Mouse (Mus musculus): ENCODE results near the gene Fam102b.

Fam102b gene

GRCm38 (mm10) chr3:109010489-109011260 lies 16.7 kb downstream of the Fam102b start:
- DNase-seq (ENCODE audit: low spot score in 2 of 2) = peak; percentile 30 to 60

- no peak for DNase-seq (ENCODE audit: low spot score in 2 of 2)
These were observed 19.2 kb downstream of the Fam102b start for GRCm38 (mm10) chr3:109008180-109008579.

- DNase-seq (ENCODE audit: low spot score in 2 of 2) = no peak
These were observed 21.6 kb downstream of the Fam102b start for GRCm38 (mm10) chr3:109005777-109006176.

- no peak for DNase-seq (ENCODE audit: low spot score in 2 of 2)
These were observed 28.2 kb downstream of the Fam102b start for GRCm38 (mm10) chr3:108999173-108999572.

GRCm38 (mm10) chr3:108997762-108998161 lies 29.6 kb downstream of the Fam102b start:
- no peak for DNase-seq (ENCODE audit: low spot score in 2 of 2)

- no peak for DNase-seq (ENCODE audit: low spot score in 2 of 2)
These were observed 30.1 kb downstream of the Fam102b start for GRCm38 (mm10) chr3:108997284-108997683.

GRCm38 (mm10) chr3:108995379-108995778 lies 32.0 kb downstream of the Fam102b start:
- no peak for DNase-seq (ENCODE audit: low spot score in 2 of 2)

GRCm38 (mm10) chr3:108994477-108994876 lies 32.9 kb downstream of the Fam102b start:
- DNase-seq (ENCODE audit: low spot score in 2 of 2) = no peak

- peak in 1 of 2 experiments; percentile 51 for DNase-seq (ENCODE audit: low spot score in 2 of 2)
These were observed 37.3 kb downstream of the Fam102b start for GRCm38 (mm10) chr3:108989971-108990548.

GRCm38 (mm10) chr3:108987009-108987659 lies 40.3 kb downstream of the Fam102b start:
- DNase-seq (ENCODE audit: low spot score in 2 of 2) = no peak

- DNase-seq (ENCODE audit: low spot score in 2 of 2) = no peak
These were observed 40.9 kb downstream of the Fam102b start for GRCm38 (mm10) chr3:108986534-108986933.

- no peak for DNase-seq (ENCODE audit: low spot score in 2 of 2)
These were observed 43.4 kb downstream of the Fam102b start for GRCm38 (mm10) chr3:108983989-108984388.

GRCm38 (mm10) chr3:108981946-108982345 lies 45.5 kb downstream of the Fam102b start:
- DNase-seq (ENCODE audit: low spot score in 2 of 2) = no peak

- no peak for DNase-seq (ENCODE audit: low spot score in 2 of 2)
These were observed 49.9 kb downstream of the Fam102b start for GRCm38 (mm10) chr3:108977340-108978030.

GRCm38 (mm10) chr3:108974920-108975485 lies 52.4 kb downstream of the Fam102b start:
- DNase-seq (ENCODE audit: low spot score in 2 of 2) = no peak

- DNase-seq (ENCODE audit: low spot score in 2 of 2) = no peak
These were observed 53.3 kb downstream of the Fam102b start for GRCm38 (mm10) chr3:108973980-108974660.

- DNase-seq (ENCODE audit: low spot score in 2 of 2) = no peak
These were observed 61.4 kb downstream of the Fam102b start for GRCm38 (mm10) chr3:108966051-108966450.

- DNase-seq (ENCODE audit: low spot score in 2 of 2) = no peak
These were observed 62.9 kb downstream of the Fam102b start for GRCm38 (mm10) chr3:108964361-108965044.

- DNase-seq (ENCODE audit: low spot score in 2 of 2) = no peak
These were observed 63.6 kb downstream of the Fam102b start for GRCm38 (mm10) chr3:108963776-108964175.

- DNase-seq (ENCODE audit: low spot score in 2 of 2) = no peak
These were observed 64.1 kb downstream of the Fam102b start for GRCm38 (mm10) chr3:108963278-108963677.

- DNase-seq (ENCODE audit: low spot score in 2 of 2) = no peak
These were observed 65.8 kb downstream of the Fam102b start for GRCm38 (mm10) chr3:108961655-108962054.
